Mouse (Mus musculus) layer of hippocampus, postnatal 36 days (tissue): ENCODE results near the gene Erich4. TPM values are rescaled to one million over a fixed set of nuclear protein-coding genes. Genes with fewer than 3 reads are reported as not detected.

Experiments used
- DNase-seq, 2 experiments: peaks; one replicate each; pipeline ENCODE4 v3.0.0; 2022
- total RNA-seq, 2 experiments: library from RNA; stranded (reverse); gene quantifications; 2 replicates each; pipeline ENCODE4 v1.2.3; 2021

Erich4 gene
- total RNA-seq, 2 experiments from 2014 or later = 0.40 TPM; not detected in 1

DNA sequence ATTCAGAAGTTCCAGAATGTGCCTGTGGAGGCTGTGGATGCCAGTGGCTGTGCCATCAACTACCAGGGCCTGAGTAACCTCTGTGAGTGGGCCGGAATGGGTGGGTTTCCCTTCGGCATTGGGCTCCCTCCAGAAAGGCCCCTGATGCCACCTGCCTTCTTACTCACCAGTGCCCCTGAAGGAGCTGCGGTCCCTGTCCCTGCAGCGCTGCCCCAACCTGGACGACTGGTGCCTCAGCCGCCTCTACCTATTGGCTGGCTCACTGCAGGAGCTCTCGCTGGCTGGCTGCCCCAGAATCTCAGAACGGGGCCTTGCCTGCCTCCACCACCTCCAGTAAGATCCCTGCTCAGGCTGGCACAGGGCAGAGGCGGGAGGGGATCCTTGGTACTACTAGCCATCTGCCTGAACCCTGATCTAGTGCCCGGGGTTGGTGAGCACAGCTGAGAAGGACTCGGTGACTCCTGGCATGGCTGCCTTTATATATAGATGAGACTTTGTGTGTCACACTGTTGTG lies 8.2 kb upstream of the Erich4 start:
- DNase-seq = no peak

DNA sequence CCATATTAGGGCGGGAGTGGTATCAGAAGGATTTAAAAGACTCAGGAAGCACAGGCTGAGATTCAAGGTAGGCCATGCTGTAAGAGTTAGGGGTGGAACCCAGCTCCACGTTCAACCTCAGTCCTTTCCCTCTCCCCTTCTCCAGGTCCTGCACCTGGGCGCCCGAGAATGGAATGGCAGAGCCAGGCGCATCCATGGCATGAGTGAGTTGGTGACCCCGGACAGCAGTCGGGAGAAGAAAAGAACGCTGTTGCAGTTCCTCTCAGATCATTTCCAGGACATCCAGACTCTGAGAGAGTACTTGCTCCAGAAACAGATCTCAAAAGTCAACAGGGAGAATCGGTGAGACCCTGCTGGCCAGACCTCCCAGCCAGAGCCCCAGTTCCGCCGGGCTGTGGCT lies 5.1 kb upstream of the Erich4 start:
- no peak for DNase-seq

DNA sequence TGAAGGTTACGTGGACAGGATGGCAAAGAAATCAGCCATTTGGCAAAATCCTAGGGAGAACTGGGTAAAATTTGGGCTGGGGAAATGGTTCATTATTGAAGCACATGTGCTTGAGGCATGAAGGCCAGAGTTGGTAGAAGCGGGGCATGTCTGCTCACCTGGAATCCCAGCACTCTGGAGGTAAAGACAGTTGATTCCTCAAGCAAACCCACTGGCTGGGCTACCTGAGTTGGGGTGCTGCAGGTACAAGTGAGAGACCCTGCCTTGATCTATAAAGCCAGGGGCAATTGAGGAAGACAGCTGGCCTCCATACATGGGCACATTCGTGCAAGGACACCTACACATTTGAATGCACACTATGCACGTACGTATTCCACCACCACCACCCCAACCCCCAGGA lies 4.4 kb upstream of the Erich4 start:
- DNase-seq = no peak

DNA sequence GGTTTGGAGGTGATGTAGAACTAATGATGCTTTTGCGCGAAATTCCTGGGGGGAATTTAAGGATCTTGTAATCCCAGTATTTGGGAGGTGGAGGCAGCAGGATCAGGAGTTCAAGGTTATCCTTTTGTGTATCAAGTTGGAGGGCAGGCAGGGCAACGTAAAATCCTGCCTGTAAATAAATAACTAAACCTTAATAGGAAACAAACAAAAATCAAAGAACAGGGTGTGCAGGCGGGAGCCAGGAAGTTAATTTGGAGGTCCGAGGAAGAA lies 4.0 kb upstream of the Erich4 start:
- no peak for DNase-seq

DNA sequence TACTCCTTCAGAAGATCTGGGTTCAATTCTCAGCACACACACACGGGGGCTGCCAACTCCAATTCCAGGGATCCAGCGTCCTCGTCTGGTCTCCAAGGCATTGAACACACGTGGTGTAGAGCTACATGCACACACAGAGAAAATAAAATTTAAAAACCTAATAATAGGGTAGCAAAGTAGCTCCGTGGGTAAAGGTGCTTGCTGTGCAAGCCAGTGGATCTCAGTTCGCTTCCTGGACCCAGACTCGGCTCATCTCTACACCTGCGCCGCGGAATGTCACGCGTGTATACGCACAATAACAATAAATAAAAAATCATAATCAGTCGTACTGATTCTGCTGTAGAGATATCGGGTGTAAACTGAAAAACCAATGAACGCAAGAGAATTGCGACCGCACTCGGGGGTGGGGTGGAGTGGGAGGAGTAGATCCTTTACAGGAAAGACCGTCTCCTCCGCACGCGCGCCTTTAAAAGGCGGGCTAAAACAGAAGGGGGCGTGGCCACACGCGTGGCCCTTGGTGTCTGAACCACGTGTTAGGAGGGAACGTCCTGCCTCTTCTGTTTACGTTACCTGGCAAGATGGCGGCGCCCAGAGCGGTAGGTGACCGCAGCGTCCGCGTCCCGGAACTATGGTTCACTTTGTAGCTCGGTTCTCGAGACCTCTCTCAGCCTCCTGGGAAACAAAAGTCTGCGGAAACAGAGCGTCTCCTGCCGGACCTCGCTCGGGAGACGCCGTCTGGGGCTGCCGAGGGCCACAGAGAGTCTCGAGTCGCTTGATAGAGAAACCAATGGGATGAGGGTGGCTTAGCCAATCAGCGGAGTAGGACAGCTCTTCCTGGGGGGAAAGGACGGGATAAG lies 3.4 kb upstream of the Erich4 start, which contains the start of gene Dmac2:
TSS of gene Dmac2 (plus strand) at position 550 of the 857 bp plus-strand sequence.
- DNase-seq = peak; percentile 91 to 92

DNA sequence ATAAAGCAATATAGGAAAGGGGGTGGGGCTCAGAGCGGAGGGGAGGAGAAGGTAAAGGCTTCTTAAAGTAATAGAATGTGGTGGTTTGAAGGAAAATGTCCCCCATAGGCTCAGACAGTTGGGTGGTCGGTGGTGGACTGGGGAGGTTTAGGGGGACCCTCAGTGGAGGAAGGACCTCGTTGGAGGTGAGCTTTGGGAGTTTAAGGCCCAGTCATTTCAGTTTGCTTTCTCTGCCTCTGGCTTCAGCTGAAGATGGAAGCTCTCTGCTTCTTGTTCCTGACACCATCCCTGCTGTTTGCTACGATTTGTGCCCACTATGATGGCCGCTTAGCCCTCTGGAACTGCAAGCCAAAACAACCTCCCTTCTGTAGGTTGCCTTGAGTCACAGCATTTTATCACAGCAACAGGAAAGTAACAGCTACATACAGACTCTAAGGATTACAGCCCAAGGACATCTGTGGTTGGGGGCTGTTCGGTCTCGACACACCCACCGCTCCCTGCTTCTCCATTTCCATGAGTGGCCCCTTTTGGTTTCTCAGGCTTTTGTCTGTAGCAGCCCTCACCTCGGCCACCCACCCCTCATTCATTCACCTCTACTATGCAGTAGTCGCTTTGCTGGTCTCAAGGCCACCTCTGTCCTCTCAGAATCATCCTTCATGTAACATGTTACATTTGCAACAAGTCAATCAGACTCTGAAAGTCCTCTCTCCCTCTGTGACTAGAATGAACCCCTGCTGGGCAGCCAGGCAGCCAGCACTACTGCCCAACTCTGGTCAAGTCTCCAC lies 1.9 kb upstream of the Erich4 start:
- no peak for DNase-seq

DNA sequence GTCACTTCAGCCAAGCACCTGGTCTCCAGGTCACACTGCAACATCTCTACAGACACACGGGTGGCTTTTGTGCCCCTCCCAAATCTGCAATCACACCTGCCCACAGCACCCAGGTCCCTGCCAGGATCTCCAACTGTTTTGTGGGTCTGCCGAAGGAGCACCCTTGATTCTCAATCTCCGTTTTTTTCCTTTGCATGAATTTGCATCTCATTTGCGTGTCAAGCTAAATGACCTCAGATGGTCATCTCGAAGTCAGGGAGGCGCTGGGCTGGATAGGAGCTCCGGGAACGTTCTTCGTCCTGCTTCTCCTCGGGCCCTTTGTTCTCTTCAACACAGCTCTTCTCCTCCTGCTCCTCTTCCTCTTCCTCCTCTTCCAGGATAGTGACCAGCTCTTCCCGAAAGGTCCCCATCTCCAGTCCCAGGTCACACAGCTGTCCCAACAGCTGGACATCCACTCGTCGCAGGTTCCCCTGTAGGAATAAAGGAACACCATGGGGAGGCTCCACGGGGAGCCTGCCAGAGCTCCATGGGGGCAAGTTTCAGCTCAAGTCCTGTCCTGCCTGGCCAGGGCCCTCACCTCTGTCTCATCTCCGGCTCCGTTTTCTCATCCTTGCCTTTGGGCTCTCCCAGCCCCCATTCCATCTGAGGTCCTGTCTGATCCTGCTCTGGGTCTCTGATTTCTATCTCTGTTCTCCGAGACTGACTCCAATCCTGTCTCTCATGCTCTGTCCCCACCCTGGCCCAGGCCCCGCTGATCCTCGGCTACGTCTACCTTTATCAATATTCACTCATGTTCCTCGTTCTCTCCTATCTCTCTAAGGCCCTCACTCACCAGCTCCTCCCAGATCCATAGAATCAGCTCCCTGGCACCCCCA lies 624 bp downstream of the Erich4 start:
- no peak for DNase-seq

DNA sequence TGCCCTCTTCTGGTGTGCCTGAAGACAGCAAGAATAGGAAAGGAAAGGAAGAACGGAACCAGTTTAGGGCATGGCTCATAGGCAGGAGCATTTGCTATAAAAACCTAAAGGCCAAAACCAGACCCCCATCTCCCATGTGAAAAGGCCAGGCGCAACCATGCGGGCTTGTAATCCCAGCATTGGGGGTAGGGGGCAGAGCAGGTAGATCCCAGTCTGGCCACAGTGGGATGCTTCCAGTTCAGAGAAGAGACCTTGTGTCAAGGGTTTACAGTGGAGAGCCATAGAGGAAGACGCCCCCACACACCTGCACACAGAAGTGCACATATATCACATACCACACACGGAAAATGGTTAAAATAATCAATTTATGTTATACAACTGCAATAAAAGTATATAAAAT lies 1.6 kb downstream of the Erich4 start:
- DNase-seq = no peak

DNA sequence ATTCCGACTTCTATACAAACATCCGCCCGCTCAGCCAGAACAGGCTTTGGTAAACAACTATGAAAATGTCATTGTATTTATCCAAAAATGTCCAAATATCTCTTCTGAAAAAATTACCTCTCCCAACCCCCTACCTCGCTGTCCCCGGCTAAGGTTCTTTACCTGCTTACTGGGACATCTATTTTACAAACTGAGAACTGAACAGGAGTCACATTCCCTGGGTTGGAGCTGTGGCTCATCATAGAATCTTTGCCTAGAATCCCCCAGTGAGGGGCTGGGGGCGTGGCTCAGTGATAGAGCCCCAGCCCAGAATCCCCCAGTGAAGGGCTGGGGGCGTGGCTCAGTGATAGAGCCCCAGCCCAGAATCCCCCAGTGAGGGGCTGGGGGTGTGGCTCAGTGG lies 4.2 kb downstream of the Erich4 start:
- DNase-seq = no peak

DNA sequence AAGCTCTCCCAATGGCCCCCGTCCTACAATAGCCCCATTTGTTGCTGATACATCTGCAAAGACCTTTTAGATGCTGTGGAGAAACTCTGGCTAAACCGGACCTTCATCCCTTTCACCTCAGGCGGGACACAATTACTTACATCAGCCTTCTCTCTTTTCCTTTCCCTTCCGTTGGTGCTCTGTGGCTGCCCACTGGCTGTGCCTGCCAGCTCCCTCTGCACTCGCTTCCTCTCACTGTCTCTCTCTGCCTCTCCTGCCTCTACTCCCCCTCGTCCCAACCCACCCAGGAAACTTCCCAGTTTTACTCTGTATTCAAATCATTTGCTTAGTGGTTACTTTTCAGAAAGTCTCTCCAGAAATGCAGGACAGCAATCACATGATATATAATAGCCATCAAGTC lies 5.6 kb downstream of the Erich4 start:
- no peak for DNase-seq

DNA sequence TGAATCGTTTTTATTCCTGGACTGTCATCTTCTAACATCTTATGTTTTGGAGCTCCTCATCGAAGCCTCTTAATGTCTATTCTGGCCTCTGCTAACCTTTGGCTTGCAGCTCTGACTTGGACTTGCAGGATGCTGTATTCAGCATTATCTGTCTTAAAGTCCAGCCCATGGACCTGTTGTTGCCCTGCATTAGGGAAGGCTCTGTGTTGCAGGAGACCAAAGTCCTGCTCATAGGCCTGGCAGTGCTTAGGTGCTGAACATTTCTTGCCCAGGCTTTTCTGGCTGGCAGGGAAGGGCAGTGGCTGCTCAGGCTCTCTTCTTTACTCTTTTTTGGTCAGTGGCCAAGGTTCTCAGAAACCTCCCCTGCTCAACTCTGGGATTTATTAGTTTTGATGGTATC lies 8.5 kb downstream of the Erich4 start:
- DNase-seq = no peak

DNA sequence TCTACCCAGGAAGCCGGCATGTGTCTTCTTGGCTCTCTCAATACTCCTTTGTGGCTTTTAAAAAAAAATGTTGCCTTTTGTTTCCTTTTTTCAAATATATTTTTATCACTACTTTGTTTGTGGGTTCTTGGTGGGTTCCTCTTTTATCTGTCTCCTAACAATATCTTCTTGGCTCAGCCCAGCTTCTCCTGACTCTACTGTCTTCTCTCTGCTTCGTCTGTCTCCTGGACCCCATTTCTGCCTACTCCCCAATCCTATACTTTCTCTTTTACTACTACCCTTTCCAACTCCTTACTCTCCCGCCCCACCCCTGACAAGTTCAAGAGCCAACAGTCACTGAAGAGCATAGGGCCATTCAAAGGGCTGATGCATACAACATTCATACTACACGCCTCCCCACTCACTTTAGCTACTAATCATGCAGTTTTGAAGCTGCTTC lies 9.0 kb downstream of the Erich4 start:
- no peak for DNase-seq

DNA sequence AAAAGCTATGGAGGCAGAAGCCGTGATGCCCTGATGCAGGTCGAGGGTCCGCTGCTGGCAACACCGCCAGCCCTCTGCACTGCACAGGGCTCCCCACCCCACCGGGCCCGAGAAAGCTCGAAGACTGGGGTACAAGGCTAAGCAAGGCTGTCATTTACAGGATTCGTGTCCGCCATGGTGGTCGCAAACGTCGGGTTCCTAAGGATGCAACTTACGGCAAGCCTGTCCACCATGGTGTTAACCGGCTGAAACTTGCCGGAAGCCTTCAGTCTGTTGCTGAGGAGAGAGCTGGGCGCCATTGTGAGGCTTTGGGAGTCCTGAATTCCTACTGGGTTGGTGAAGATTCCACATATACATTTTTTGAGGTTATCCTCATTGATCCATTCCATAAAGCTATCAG lies 14.3 kb downstream of the Erich4 start:
- DNase-seq = no peak

DNA sequence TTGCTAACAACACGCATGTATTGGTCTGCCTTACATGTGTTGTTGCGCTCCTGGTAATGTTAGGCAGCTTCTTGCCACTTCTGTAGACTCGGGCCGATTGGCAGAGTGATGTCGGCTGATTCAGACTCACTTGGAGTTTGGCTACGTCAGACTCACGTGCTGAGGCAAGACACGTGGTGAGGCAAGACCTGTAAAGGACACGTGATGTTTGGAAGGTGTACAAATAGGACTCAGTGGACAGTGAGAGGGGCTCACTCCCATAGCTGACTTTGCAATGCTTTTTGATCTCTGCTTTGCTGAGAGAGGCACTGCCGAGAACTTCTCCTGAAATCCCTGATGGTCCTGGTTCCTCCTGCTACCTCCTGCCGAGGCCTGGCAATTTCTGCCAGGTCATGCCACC lies 15.0 kb downstream of the Erich4 start:
- no peak for DNase-seq

DNA sequence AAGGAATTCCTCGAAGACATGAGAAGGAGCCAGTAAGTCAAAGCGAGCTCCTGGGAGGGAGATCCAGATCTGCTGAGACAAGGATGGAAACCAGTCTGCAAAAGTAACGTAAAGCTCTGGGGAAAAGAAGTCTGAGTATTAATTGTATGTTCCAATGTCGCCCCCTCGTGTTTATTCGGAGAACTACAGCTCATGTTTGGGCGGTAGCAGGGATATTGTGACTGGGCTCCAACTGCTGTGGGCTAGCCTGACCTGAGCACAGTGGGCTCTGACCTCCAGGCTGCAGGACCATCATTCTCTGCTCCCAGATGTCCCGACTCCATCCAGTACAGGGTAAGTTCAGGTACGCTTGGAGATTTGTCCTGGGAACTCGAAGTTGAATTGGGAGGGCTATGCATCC lies 16.0 kb downstream of the Erich4 start:
- DNase-seq = peak; percentile 55 to 61

DNA sequence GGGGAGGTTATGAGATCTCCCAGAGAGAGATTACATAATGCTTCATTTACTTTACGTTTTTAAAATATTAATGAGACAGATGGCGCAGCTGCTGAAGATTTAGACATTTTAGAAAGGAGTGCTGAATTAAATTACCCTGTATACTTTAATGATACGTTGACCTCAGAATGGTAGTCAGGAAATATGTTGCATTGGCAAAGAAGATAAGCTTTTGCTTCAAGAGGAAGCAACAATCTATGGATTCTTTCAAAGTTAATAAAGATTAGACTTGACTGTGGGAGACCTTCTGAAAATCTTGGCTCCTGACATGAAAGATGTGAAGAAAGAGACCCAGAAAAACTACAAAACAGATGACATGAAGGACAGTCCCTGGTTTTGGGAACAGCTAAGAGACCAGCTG lies 21.8 kb downstream of the Erich4 start:
- DNase-seq = no peak

DNA sequence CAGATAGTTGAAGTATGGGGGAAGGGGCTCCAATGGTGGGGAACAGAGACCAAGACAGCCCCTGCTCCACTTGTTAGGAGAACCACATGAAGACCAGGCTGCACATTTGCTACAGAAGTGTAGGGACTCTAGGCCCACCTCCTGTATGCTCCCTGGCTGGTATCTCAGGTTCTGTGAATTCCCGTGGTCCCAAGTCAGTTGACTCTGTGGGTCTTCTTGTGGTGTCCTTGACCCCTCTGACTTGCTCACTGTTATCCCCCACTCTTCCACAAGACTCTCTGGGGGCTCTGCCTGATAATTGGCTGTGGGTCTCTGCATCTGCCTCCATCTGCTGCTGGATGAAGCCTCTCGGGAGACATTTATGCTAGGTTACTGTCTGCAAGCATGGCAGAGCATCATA lies 24.5 kb downstream of the Erich4 start:
- no peak for DNase-seq

DNA sequence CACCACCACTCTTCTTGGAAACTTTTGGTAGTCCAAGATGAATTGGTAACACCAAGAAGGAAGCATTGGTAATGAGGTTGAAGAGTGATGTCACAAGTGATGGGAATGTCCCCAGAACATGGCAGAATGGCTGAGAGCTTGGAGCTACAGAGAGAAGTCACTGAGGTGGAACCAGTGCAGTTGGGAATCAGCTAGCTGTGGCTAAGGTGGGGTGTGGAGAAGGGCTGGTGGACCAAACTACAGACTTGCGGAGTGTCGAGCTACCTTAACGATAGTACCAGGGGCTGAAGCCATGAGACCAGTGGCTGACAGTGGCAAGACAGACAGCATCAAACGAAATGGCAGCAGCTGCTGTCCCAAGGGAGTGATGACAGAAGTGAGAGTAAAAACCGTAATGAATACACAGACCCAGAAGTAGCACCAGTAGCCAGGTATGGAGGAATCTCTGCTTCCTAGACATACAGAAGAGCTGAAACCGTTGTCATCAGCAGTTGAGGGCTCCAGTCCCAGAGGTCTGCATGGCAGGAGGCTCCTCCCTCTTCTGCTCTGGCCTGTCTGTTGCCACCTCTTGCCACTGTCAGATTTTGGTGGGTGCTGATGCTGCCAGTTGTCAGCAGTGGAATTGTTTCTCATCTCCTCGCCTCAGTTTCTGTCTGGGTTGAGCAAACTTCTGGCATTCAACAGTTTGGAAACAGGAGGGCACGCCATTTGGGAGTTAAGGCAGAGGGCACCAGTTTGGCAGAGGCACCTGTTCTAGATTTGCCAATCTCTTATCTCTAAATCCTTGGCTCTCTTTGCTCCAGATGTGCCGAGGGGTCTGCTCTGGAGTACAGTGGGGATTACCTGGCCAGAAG lies 30.1 kb downstream of the Erich4 start:
- DNase-seq = no peak

DNA sequence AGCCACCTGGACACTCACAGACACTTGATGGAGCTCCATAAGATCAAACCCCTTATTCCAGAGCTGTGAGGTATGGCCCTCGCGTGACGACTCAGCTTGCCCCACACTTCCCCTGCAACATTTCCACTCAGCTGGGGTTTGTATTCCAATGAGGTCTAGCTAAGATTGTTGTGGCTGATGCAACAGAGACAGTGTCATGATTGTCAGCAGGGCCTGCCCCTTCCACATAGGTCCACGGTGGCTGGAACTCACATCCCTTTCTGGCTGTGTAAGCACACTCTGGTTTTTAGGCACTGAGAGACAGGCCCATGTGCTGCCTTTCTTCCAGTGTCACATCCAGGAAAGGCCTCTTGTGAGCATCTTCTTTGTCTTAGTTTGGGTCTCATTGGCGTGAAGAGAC lies 31.0 kb downstream of the Erich4 start:
- DNase-seq = no peak

DNA sequence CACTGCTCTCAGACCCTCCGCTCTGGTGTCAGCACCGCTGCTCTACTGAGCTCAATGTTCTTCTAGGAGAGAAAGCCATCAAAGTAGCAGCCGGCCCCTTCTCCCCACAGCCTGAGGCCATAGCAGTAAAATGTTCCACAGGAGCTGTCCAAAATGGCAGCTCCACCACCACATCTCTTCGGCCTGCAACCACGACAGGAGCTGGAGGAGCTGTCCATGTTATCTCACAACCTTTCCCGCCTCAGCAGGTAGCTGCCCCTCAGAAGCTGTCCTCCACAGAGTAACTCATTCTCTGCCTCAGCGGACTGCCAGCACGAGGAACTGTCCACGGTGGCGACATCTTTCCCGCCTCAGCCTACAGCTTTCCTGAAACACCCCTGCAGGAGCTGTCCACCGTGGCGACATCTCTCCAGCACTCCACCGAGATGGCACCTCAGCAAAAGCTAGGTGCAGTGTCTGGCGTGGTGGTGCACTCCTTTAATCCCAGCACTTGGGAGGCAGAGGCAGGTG lies 33.3 kb downstream of the Erich4 start:
- DNase-seq = no peak

DNA sequence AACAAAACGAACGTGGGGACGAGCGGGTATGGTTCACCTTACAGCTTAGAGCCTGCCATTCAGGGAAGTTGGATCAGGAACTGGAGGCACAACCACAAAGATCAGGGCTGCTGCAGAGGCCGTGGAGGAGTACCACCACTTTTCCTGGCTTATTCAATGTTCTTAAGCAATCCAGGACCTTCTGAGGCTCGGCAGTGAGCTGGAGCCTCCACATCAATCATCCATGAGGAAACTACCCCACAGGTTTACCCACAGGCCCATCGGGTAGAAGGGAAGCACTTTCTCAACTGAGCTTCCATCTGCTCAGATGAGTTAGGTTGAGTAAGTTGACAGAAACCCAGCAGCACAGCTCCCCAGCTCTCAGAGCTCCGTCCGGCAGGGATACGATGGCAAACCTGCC lies 36.3 kb downstream of the Erich4 start:
- DNase-seq = no peak
